Mouse (Mus musculus) urinary bladder, postnatal 10 days (tissue): ENCODE measurements around the gene Smim20.

ENCODE experiments used
- DNase-seq: peaks from one replicate; pipeline ENCODE4 v3.0.0; 2022; ENCODE audit warnings: low spot score

Smim20 gene

GRCm38 (mm10) chr5:53266181-53266580 is 702 bp upstream of the Smim20 start:
- no peak for DNase-seq

DNA sequence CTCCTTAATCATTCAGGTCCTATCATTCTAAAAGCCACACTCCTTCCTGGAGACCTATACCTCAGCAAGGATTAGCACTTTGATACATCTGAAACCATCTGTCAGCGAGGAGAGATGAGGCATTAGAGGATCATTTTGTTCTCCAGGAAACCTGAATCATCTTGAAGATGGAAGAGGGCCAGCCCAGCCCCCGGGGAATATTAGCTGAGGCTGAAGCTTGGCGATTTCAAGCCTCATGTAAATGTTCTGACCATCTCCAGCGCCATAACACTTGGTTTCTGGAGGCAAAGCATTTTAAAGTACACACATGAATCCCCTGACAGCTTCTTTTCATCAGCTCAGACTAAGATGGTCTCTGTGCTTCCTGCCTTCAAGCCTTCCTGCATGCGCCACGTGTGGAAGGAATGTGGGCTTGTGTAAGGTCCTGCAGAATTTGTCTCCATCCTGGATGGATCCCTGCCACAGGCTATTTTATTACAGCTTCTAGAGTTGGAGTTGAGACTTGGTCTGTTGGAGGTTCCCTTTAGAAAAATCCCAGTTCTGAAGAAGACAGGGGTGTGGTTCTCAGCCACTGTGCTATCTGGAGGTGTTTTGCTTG is 1.3 kb downstream of the Smim20 start:
- DNase-seq = no peak

DNA sequence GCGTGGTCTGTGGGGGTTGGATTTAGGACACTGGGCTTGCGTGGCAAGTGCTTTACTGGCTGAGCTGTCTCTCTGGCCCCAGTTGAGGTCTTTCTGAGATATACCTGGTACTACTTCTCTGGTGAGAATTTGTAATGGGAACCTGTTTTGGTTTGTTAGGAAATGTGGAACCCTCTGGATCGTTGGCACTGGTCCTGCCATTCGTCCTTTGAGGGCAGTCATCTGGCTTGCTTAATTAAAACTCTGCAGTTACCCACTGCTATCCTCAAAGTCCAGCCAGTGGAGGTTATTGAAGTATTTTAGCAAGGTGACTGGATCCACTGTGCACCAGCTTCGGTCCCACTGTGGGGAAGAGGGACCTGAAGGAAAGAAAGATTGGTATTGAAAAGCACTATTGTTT is 2.9 kb downstream of the Smim20 start:
- no peak for DNase-seq

DNA sequence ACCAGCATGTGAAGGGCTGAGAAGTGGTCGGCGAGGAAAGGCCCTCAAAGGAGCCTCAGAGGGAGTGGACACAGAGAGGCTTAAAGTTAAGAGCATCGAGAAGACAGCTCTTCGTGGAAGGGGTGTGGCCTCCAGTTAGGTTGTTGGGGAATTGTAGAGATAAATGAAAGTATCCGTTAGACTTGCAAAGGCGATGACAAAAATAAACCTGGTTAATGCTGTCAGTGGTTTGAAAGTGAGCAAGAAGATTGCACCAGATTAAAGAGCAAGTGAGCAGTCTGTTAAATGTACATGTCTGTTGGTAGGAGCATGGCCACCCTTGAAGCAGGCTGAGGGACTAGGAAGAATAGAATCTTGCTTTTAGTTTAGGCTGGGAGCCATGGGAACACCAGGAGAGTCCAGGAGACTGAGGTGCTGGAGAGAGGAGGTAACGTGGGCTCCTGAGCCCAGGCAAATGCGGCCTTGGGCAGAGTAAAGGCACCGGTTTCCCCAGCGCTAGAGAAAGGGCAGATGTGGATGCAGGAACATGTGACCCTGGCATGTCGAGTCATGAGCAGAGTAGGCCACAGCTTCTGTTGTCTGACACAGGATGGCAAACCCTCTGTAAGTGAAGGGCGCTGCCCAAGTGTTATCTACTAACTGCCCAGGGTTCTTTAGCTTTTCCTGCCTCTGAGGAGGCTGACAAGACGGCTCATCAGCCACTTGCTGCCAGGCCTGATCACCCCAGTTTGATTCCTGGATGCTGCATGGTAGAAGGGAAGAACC is 4.2 kb downstream of the Smim20 start:
- DNase-seq = no peak

- DNase-seq = no peak
These were observed 5.7 kb downstream of the Smim20 start for GRCm38 (mm10) chr5:53272626-53273025.

DNA sequence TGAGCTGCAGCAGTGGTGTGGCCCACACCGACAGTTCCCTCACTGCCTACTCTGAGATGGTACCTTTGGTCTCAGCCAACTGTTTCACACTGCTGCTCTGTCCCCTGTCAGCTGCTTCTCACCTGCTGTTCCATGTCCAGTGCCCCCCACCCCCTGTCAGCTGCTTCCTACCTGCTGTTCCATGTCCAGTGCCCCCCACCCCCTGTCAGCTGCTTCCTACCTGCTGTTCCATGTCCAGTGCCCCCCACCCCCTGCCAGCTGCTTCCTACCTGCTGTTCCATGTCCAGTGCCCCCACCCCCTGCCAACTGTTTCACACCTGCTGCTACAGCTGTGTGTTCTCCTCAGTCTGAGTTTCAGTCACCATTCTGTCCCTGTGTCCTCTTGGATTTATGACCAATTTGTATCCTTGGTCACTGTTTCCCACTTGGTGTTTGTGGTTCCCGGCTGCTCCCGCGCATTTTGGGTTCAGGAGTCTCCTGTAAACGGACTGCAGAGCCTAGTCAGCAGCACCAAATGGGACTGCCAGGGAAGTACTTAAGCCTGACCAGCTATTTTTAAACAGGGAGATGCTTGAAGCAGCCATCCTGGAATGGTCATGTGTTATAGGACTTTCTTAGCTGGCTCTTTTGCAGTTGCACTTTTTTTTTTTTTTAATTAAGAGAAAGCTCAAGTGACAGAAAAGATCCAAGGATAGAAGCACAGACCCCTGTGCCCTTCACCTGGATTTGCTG is 7.0 kb downstream of the Smim20 start:
- DNase-seq = no peak

DNA sequence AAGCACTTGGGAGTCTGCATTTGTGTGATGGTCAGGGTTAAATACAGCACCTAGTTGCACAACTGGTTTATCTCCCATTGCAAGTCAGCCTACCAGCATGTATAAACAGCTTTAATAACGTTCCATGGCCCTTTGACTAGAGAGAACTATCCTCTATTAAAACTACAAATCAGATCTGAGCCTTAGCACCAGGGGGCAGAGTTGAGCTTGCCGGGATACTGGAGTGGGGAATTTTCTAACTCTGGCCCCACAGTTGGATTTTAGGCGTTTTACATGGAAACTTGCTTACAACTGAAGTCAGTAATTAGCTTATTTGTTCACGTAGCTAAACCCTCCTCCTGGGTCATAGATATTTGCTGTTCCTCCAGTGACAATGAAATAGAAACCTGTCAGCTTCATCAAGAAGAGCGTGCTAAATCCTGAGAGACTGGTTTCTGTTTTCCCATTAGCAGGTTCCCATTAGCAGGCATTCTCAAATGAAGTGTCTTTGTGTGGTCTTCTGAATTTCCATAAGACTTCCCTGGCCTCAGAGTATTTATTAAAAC is 8.0 kb downstream of the Smim20 start:
- no peak for DNase-seq

- no peak for DNase-seq
These were observed 8.5 kb downstream of the Smim20 start for GRCm38 (mm10) chr5:53275376-53275775.

DNA sequence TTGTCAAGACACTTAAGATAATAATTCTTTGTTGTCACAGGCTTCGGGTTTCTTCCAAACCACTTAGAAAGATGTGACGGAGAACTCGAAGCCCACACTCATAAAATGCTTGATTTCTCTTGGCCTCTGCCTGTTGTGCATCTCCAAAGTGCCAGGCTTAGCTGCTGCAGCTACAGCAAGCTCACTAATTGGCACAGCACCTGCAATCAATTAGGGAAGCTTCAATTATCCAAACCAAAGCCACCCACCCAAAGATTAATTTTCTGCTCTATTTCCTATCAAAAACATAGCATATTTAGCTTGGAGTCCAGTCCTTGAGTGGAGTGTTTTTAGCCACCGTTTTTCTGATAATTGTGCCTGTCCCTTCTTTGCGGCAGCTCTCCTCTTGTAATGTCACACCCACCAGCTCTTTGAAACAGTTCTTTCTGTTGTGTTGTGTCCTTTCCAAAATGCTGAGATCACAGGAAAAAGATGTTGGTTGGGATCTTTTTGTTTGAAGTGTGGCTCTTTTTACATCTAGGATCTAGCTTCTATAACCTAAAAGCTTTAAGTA is 9.7 kb downstream of the Smim20 start:
- no peak for DNase-seq

DNA sequence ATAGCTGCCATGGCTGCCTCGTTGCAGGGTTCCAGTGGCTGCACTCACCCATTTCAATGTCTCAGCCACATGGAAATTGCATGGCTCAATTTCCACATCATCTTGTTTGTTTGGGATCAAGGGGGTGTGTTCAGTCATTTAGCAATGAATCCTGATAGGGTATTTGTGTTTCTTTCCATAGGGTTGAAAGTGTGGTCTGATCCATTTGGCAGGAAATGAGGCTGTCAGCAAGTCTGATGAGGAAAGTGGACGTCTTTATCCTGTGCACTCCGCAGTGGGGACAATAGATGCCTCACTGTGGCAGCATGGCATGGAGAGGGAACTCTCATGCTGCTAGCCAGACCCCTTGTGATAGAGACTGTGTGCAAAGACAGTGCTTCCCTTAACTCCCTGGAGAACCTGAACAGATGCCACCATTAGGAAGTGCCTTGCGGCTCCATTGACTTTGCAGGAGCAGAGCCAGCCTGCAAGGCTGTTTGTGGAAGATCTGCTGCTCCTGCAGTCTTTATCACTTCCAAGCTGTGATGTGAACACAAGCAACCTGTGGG is 10.9 kb downstream of the Smim20 start:
- DNase-seq = no peak

DNA sequence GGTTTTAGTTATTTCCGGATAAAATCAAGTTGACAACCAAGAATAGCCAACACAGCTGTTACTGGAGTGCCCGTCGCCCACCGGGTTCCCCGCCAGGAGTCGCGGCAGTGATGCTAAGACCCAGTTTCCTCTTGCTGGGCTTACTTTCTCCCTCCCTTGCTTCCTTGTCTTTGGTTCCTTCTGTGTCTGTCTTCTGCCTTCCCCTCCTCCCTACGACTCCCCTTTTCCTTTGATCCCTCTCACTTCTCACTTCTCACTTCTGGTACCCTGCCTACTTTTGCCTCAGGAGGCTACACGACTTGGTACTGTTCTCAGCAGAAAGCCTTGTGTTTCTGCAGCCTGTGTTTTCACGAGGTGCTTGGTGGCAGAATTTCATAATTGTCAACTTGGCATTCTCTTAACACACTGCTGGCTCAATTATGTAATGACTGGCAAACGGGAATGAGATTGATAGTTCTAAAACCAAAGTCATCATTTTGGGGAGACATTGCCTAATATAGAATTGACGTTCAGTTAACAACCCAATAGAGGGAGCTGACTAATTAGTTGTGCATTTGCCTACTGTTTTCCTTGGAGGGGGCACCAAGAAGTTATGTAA is 12.4 kb downstream of the Smim20 start:
- DNase-seq = no peak

- DNase-seq = no peak
These were observed 15.6 kb downstream of the Smim20 start for GRCm38 (mm10) chr5:53282487-53282886.

GRCm38 (mm10) chr5:53286406-53286805 is 19.5 kb downstream of the Smim20 start:
- no peak for DNase-seq

GRCm38 (mm10) chr5:53289438-53289837 is 22.6 kb downstream of the Smim20 start:
- DNase-seq = no peak

DNA sequence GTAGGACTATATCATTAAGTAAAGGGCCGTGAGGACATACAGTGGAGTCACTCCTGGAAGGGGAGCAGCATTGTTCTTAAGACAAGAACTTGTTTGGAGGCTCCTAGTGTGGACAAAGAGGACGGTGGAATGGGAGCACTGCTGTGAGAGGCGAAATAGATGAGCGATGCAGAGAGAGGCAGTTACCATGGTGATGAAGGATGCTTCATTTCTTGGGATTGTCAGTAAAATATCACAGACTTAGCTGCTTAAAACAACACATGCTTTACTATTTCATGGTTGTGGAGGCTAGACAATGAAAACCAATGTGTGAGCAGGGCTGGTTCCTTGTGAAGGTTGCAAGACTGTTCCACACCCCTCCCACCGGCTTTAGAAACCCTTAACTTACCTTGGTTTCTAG is 27.7 kb downstream of the Smim20 start:
- DNase-seq = no peak

- no peak for DNase-seq
These were observed 30.1 kb downstream of the Smim20 start for GRCm38 (mm10) chr5:53296961-53297360.

DNA sequence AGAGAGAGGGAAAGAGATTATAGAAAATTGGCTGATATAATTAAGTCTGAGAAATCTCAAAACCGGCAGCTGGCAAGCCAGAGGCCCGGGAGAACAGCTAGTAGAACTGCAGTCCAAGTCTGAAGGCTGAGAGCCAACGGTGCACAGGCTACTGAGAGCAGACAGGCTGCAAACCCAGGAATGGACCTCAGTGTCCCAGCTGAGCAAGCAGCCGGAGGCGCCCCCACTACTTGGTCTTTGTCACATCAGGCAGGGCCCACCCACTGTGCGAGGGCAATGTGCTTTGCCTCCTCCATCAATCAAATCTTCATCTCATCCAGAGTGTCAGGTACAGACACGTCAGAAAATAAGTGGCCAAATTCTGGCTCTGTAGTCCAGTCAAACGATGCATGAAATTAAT is 34.6 kb downstream of the Smim20 start:
- DNase-seq = no peak

GRCm38 (mm10) chr5:53302895-53303670 is 36.2 kb downstream of the Smim20 start:
- no peak for DNase-seq

DNA sequence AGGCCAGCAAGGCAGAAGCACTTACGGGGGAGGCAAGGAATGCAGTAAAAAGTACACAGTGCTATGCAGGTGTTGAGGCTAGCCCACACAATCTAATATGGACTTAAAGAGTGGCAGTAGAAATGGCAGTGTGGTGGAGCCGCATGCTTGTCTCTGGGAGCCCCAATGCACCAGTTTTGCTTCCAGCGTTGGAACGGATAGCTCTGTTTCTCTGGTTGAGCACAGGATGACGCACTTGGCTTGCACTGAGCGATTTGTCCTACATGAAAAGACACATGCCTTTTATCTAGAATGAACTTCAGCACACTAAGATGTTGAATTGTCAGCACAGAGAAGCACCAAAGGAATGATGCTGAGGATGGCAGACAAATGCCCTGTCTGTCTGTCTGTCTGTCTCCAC is 37.1 kb downstream of the Smim20 start:
- DNase-seq = no peak

DNA sequence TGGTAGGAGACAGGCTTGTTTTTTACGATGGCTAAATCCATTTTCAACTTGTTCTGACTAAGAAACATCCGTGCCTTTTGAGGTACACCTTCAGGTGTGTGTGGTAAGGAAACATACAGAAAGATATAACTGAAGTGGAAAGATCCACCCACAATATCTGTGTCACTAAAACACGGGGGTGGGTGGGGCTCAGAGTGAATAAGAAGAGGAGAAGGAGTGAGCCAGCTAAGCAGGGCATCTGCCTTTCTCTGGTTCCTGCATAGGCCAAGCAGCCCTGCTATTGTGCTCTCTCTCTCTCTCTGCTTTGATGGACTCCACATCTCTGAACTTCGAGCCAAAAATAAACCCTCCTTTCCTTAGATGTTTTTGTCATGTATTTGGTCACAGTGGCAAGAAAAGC is 38.1 kb downstream of the Smim20 start:
- no peak for DNase-seq

DNA sequence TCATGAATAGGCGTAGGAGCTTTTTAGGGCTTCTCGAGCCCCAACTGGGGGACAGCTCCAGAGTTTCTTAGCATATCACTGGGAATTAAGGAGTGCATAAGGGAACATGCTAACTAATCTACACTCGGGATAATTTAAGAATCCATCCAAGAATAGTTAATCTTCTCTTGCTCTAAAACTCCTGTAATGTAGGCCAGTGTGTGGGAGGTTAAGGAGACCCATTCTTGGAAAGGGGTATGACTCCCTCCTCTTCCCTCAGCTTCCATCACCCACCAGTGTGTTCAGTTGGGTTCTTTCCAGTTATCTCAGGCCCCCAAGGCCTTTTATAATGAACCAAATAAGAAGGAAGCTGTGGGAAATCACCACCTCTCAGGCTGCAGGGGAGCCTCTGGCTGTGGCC is 40.0 kb downstream of the Smim20 start:
- no peak for DNase-seq
